Mouse (Mus musculus) hindbrain, embryonic 15.5 days (tissue): ENCODE results near the gene Nos3. TPM values are rescaled to one million over a fixed set of nuclear protein-coding genes. Genes with fewer than 3 reads are reported as not detected.

Experiments used
- ATAC-seq: fragments of 200-750 bp; cut with Nextera tagmentation; 2 replicates; pipeline ENCODE4 v1.8.0; 2017; ENCODE audit warnings: low read depth, moderate number of reproducible peaks, moderate TSS enrichment; ENCODE audit not compliant: low FRiP score
- H3K27ac ChIP-seq: fragments of 300-500 bp; sonication (generic); replicated peaks from 2 replicates; pipeline ENCODE4 v1.5.1; 2015; ENCODE audit warnings: mild to moderate bottlenecking, inconsistent platforms
- H3K27me3 ChIP-seq: fragments of 300-500 bp; sonication (generic); 2 replicates; pipeline ENCODE4 v1.6.1; 2015; ENCODE audit warnings: control low read depth, inconsistent platforms
- H3K36me3 ChIP-seq: fragments of 300-500 bp; sonication (generic); 2 replicates; pipeline ENCODE4 v1.6.1; 2015; ENCODE audit warnings: control low read depth, inconsistent platforms
- H3K4me1 ChIP-seq: fragments of 300-500 bp; sonication (generic); replicated peaks from 2 replicates; pipeline ENCODE4 v1.6.1; 2015; ENCODE audit warnings: control low read depth, inconsistent platforms
- H3K4me2 ChIP-seq: fragments of 300-500 bp; sonication (generic); 2 replicates; pipeline ENCODE4 v1.6.1; 2015; ENCODE audit warnings: moderate library complexity, mild to moderate bottlenecking, inconsistent platforms
- H3K4me3 ChIP-seq: fragments of 300-500 bp; sonication (generic); 2 replicates; pipeline ENCODE4 v1.5.1; 2015; ENCODE audit warnings: mild to moderate bottlenecking, inconsistent platforms
- H3K9ac ChIP-seq: fragments of 300-500 bp; sonication (generic); 2 replicates; pipeline ENCODE4 v1.6.1; 2015; ENCODE audit warnings: inconsistent platforms
- H3K9me3 ChIP-seq: fragments of 300-500 bp; sonication (generic); 2 replicates; pipeline ENCODE4 v1.6.1; 2016; ENCODE audit warnings: control low read depth, inconsistent platforms
- whole genome bisulfite sequencing: fragments of 180-500 bp; shearing (Covaris S2); methylation state at CpG from one replicate; pipeline ENCODE4 v1.1.7; 2015; 5-methylcytosine and 5-hydroxymethylcytosine counted together
- polyA plus RNA-seq: library from polyadenylated mRNA; unstranded; fragments of >200 nt; fragmentation: Nextera tagmentation; extraction: Ambion mirVana; gene quantifications from 2 replicates; pipeline ENCODE4 v1.2.1, GENCODE M21; 2015

The Nos3 gene
- polyA plus RNA-seq, 1 experiment from 2014 or later: 10.7 TPM

GRCm38 (mm10) chr5:24332401-24332800 lies 32.2 kb upstream of the Nos3 start:
- peaks cover 44% of the 10 kb centered on the region for H3K4me1 ChIP-seq

DNA sequence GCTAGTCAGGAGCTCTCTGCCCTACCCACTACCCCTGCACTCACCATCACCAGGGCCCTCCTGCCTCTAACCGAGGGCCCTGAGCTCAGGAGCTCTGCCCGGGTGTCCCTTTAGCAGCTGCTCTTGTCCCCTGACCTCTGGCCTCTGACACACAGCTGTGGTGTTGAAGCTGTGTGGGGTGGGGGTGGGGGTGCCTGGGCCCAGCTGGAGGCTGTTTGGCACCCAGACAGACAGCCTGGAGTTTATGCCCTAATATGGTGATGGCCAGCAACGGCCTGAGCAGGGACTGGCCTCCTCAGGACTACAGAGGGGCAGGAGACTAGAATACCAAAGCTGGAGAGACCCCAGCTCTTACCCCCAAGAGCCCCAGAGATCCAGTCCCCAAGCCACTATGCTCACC lies 29.9 kb upstream of the Nos3 start:
- no peaks in the 10 kb centered on the region for H3K9me3 ChIP-seq
- 26% methylated on average over 3 of the region's 3 CpGs for WGBS
- no peak overlapping the region for H3K4me2 ChIP-seq
- no peak for ATAC-seq
- H3K27ac ChIP-seq: no peak overlapping the region
- H3K9ac ChIP-seq: no peak overlapping the region
- peaks cover 8% of the 10 kb centered on the region; the same call in 1 of the 2 replicates for H3K36me3 ChIP-seq
- no peaks in the 10 kb centered on the region for H3K27me3 ChIP-seq
- H3K4me3 ChIP-seq: no peak overlapping the region
- H3K4me1 ChIP-seq: peaks cover 26% of the 10 kb centered on the region

More at GRCm38 (mm10) chr5:24332401-24332800, 32.2 kb upstream of the Nos3 start:
- Histone ChIP-seq H3K36me3 (peaks cover 8% of the 10 kb centered on the region; the same call in 1 of the 2 replicates), H3K4me3 (no peak overlapping the region), H3K27ac (no peak overlapping the region), H3K4me2 (no peak overlapping the region), H3K9me3 (no peaks in the 10 kb centered on the region), H3K27me3 (no peaks in the 10 kb centered on the region), H3K9ac (no peak overlapping the region)
- ATAC-seq: no peak
- 78% methylated on average over 4 of the region's 4 CpGs for WGBS

DNA sequence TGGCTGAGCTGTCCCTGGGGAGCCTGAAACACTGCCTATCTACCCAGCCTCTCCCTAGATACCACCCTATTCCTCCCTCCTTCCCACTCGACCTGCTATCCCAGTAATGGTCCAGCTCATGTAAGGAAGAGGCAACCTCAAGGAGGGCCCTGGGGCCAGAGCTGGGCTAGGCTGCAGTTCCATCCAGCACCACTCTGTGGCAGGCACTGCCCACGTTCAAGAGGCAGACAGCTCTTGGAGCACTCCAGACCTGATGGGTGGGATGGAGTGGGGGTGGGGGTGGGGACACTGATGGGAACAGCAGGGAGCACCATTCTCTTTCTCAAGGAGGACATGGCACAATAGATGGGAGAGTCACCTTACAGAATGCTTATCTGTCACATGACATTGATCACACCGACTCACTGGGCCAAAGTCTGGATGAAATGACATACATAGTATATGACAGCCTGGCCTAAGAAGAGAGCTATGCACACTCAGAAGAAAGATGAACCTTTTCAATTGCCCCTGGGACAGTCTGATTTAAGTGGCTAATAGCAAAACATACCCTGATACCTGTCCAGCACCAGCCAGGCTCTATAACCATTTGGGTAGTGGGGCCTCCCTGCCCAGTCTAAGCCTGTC lies 28.6 kb upstream of the Nos3 start:
- no peak overlapping the region for H3K9ac ChIP-seq
- no peaks in the 10 kb centered on the region for H3K9me3 ChIP-seq
- no peak overlapping the region for H3K4me3 ChIP-seq
- H3K4me2 ChIP-seq: no peak overlapping the region
- peaks cover 19% of the 10 kb centered on the region for H3K4me1 ChIP-seq
- peaks cover 8% of the 10 kb centered on the region; the same call in 1 of the 2 replicates for H3K36me3 ChIP-seq
- H3K27me3 ChIP-seq: no peaks in the 10 kb centered on the region
- ATAC-seq: peak; percentile 74
- H3K27ac ChIP-seq: no peak overlapping the region
- 19% methylated on average over 3 of the region's 3 CpGs for WGBS

GRCm38 (mm10) chr5:24337366-24337765 lies 27.2 kb upstream of the Nos3 start:
- Histone ChIP-seq H3K4me2 (no peak overlapping the region), H3K36me3 (peaks cover 4% of the 10 kb centered on the region; the same call in 1 of the 2 replicates), H3K27ac (no peak overlapping the region), H3K4me3 (no peak overlapping the region), H3K4me1 (peaks cover 19% of the 10 kb centered on the region), H3K9me3 (no peaks in the 10 kb centered on the region), H3K27me3 (no peaks in the 10 kb centered on the region), H3K9ac (no peak overlapping the region)
- 35% methylated on average over 9 of the region's 9 CpGs for WGBS
- ATAC-seq: 0 out of 2 replicates have a peak, but pooled peaks have one; percentile 9

- Histone ChIP-seq H3K4me2 (no peak overlapping the region), H3K9ac (no peak overlapping the region), H3K27ac (no peak overlapping the region), H3K27me3 (no peaks in the 10 kb centered on the region), H3K4me3 (no peak overlapping the region), H3K9me3 (no peaks in the 10 kb centered on the region), H3K4me1 (peaks cover 19% of the 10 kb centered on the region), H3K36me3 (no peaks in the 10 kb centered on the region)
- WGBS: 61% methylated on average over 2 of the region's 2 CpGs
- no peak for ATAC-seq
These were observed 26.8 kb upstream of the Nos3 start for GRCm38 (mm10) chr5:24337821-24338220.

DNA sequence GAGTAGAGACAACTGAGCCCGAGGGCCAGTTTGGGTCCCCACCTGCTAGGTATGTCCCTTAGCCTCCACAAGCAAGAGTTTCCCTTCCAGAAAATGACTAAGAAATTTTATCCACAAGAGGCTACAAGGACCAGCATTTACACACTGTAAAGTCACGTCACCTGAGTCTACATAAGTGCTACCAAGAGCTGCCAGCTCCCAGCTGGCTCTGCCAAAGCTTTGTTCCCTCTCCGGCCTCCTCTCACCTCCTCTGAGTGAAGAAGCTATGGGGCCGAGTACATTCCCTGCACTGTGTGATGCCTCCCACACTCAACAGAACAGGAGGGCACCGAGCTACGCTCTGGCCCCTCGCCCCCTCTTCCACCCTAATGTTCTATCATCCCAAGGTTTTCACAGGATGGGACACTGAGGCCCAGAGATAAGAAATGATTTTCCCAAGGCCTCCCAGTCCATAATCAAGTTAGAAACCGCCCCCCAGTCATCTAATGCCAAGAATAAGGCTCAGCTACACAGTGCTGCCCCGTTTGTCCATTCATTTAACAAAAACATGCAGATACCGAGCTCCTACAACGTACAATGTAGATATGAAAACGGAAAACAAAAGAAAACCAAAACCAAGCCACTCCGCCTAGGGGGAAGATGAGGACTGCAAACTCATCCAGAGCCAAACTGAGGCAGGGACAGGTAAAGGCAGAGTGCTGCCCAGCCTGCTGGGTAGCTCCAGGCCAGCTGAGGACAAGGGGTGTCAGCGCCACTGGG lies 22.2 kb upstream of the Nos3 start:
- Histone ChIP-seq H3K9me3 (no peaks in the 10 kb centered on the region), H3K4me2 (no peak overlapping the region), H3K9ac (no peak overlapping the region), H3K36me3 (no peaks in the 10 kb centered on the region), H3K27ac (no peak overlapping the region), H3K27me3 (no peaks in the 10 kb centered on the region), H3K4me1 (peaks cover 34% of the 10 kb centered on the region), H3K4me3 (no peak overlapping the region)
- 73% methylated on average over 14 of the region's 14 CpGs for WGBS
- no peak for ATAC-seq

DNA sequence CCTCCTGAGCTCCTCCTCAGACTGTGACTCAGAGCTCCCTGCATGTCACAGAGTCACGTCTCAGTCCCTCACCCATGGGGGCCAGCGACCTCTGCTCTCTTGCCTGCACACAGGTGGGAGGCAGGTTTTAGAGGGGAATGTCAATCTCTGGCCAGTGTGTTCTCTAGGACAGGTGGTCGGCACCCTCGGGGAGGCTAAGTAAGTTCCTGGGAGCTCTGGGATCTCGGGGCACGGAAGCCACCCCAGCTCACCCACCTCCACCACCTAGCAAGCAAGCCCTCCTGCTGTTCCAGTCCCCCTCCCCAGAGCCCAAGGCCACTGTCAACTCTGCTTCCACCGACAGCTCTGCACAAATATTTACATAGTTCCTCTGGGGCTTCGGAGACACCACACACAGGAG lies 21.6 kb upstream of the Nos3 start:
- no peaks in the 10 kb centered on the region for H3K36me3 ChIP-seq
- 0 out of 2 replicates have a peak overlapping the region, but pooled peaks have one; percentile 83 for H3K27ac ChIP-seq
- no peak overlapping the region for H3K4me2 ChIP-seq
- no peak for ATAC-seq
- H3K4me3 ChIP-seq: no peak overlapping the region
- 45% methylated on average over 8 of the region's 8 CpGs for WGBS
- no peaks in the 10 kb centered on the region for H3K27me3 ChIP-seq
- H3K9ac ChIP-seq: no peak overlapping the region
- peaks cover 34% of the 10 kb centered on the region for H3K4me1 ChIP-seq
- H3K9me3 ChIP-seq: no peaks in the 10 kb centered on the region

DNA sequence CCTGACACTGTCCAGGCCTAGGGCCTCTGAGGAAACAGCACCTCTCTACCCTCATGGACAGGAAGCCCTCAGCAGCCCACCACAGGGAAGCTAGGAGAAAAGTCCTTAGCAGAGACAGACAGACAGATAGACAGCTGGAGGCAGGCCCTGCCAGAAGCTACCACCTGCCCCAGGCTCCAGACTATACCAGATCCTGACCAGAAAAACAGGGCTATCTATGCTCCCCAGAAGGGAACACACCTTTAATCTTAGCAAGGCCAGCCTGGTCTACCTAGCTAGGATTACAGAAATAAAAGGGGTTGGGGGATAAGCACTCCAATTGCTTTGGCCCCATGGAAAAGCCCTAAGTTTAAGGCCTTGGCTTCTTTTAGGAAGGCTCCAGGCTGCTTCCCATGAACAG lies 21.2 kb upstream of the Nos3 start:
- H3K4me3 ChIP-seq: no peak overlapping the region
- peak overlapping the region; percentile 83 for H3K27ac ChIP-seq
- no peak overlapping the region for H3K9ac ChIP-seq
- H3K4me1 ChIP-seq: peaks cover 37% of the 10 kb centered on the region
- no peak for ATAC-seq
- H3K36me3 ChIP-seq: no peaks in the 10 kb centered on the region
- no peaks in the 10 kb centered on the region for H3K27me3 ChIP-seq
- no peak overlapping the region for H3K4me2 ChIP-seq
- no peaks in the 10 kb centered on the region for H3K9me3 ChIP-seq

DNA sequence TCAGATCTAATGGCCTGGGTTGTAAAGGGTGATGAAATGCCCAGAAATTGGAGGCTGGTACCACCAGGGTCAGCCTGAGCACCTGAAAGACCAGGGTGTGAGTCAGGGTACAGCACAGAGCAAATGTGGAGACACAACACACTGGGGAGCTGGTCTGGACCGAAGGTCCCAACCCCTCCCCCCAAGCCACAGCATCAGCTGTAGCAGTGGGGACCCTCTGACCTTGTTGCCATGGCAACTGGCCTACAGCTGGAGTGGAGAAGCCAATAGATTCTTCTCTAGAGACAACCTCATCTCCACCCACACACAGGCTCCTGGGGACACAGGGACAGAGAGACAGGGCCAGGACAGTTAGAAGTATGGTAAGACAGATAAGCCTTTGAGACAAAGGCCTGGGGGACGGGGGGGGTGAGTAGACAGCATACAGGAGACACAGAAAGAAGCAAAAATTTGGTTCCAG lies 20.6 kb upstream of the Nos3 start:
- Histone ChIP-seq H3K27ac (peak overlapping the region; percentile 83), H3K9me3 (no peaks in the 10 kb centered on the region), H3K4me2 (peak overlapping the region; percentile 45), H3K27me3 (no peaks in the 10 kb centered on the region), H3K36me3 (no peaks in the 10 kb centered on the region), H3K4me1 (peaks cover 43% of the 10 kb centered on the region), H3K4me3 (no peak overlapping the region), H3K9ac (peak overlapping the region; percentile 22)
- WGBS: 0% methylated on average over 2 of the region's 2 CpGs
- ATAC-seq: peak; percentile 43

GRCm38 (mm10) chr5:24344477-24345051 lies 20.0 kb upstream of the Nos3 start:
- Histone ChIP-seq H3K9me3 (no peaks in the 10 kb centered on the region), H3K9ac (peak overlapping the region; percentile 22), H3K4me2 (peak overlapping the region; percentile 45), H3K27me3 (no peaks in the 10 kb centered on the region), H3K27ac (peak overlapping the region; percentile 83), H3K36me3 (no peaks in the 10 kb centered on the region), H3K4me1 (peaks cover 48% of the 10 kb centered on the region), H3K4me3 (0 out of 2 replicates have a peak overlapping the region, but pooled peaks have one; percentile 2)
- WGBS: 3% methylated on average over 12 of the region's 12 CpGs
- ATAC-seq: peak; percentile 62

DNA sequence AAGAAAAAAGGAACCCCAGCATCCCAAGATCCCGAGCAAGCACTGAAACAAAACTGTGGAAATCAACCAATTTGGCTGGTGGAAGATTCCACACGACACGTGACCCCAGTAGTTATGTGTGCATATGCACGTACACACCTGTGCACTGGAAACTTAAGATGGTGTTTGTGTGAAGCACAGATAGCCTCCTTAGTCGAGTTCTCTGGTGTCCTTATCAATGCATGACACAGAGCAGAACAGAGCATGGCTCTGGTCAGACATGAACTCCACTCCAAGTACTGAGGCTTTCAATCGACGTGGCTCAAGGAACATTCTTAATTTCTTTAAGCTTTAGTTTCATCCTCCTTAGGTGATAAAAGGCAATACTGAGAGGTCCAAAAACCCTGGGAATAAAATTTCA lies 18.3 kb upstream of the Nos3 start:
- 90% methylated on average over 7 of the region's 7 CpGs for WGBS
- Histone ChIP-seq H3K4me1 (peaks cover 62% of the 10 kb centered on the region), H3K27ac (no peak overlapping the region)

More for the DNA sequence above, 18.3 kb upstream of the Nos3 start:
- H3K9me3 ChIP-seq: no peaks in the 10 kb centered on the region
- no peak for ATAC-seq
- H3K4me3 ChIP-seq: no peak overlapping the region
- H3K36me3 ChIP-seq: no peaks in the 10 kb centered on the region
- no peak overlapping the region for H3K4me2 ChIP-seq
- H3K27me3 ChIP-seq: no peaks in the 10 kb centered on the region
- no peak overlapping the region for H3K9ac ChIP-seq
